Mouse (Mus musculus) frontal cortex, adult (tissue): Measurements from ENCODE around the gene D330020A13Rik.

Source experiments
- ATAC-seq: cut with Nextera tagmentation; 2 replicates; pipeline ENCODE4 v1.9.2; 2017; ENCODE audit warnings: mild to moderate bottlenecking, moderate library complexity, mixed read lengths; ENCODE audit not compliant: low TSS enrichment

Gene D330020A13Rik

DNA sequence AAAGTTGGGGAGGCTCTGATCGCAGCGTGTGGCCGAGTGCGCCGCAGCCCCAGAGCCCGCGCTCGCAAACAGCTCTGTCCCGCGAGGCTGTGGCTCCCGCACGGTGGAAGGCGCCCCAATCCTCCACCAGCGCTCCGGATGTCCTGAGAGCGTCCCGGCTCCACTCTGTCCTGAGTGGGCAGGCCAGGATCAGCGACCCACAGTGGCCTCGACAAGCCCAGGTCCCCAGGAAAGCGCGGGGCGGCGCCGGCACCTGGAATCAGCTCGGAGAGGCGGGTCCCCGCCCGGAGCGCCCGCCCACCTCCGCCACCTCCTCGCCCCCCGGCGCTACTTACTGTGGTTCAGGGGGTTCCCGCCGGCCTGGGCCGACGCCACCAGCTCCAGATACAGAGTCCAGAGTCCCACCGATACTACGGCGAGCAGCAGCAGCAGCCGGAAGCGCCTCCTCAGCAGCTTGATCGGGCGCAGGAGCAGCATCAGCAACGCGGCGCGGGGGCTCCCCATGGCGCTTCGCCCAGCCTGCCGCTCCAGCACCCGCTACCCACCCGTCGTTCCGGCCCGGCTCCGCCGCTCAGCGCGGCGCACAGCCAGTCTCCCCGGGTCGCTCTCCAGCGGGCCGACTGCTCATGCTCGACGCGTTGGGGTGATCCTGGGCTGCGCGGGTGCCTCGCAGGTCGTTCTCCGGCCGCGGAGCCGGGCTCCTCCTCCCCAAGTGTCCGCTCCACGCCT is at the start of gene D330020A13Rik, which contains the start of gene B4galnt3:
TSS of gene D330020A13Rik (plus strand) at position 309 of the 729 bp plus-strand sequence.
TSS of gene B4galnt3 (minus strand) at position 504 of the 729 bp plus-strand sequence.
- peak; percentile 83 for ATAC-seq

GRCm38 (mm10) chr6:120246676-120247075 is 47.5 kb upstream of the D330020A13Rik start:
- no peak for ATAC-seq

GRCm38 (mm10) chr6:120249831-120250230 is 44.3 kb upstream of the D330020A13Rik start:
- no peak for ATAC-seq

- no peak for ATAC-seq
These were observed 43.2 kb upstream of the D330020A13Rik start for GRCm38 (mm10) chr6:120251010-120251409.

- no peak for ATAC-seq
These were observed 41.4 kb upstream of the D330020A13Rik start for GRCm38 (mm10) chr6:120252741-120253140.

- no peak for ATAC-seq
These were observed 39.5 kb upstream of the D330020A13Rik start for GRCm38 (mm10) chr6:120254640-120255039.

GRCm38 (mm10) chr6:120255144-120255543 is 39.0 kb upstream of the D330020A13Rik start:
- no peak for ATAC-seq

- peak; percentile 90 for ATAC-seq
These were observed 38.5 kb upstream of the D330020A13Rik start for GRCm38 (mm10) chr6:120255701-120256100.

- ATAC-seq = no peak
These were observed 37.7 kb upstream of the D330020A13Rik start for GRCm38 (mm10) chr6:120256431-120256935.

GRCm38 (mm10) chr6:120259481-120259880 is 34.7 kb upstream of the D330020A13Rik start:
- no peak for ATAC-seq

DNA sequence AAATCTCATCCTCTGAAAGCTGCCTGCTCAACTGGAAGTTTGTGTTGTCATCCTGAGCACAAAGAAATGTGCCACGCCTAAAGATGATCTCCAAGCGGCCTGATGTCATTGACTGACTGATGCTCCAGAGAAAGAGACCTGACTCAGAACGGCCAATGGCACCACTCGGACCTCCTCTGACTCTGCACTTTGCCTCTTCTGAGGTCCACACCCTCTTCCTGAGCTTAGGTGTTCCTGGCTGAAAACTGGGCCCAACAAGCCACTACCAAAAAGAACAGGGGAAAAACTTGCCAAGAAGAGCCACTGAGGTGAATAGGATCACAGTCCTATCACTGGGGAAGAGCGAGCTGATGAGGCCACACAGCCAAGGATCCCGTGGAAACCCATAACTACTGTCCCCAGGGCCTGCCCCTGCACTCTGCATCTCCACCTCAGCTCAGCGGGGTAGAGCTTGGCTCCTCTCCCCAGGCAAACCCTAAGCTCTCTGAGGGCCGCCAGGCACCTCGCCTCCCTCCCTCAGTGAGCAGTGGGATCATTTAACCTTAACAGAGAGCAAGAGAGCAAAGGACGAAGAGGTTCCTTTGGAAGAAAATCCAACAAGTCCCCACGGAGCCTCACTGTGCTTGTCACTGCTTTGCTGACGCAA is 31.2 kb upstream of the D330020A13Rik start:
- no peak for ATAC-seq

GRCm38 (mm10) chr6:120263608-120264007 is 30.6 kb upstream of the D330020A13Rik start:
- no peak for ATAC-seq

GRCm38 (mm10) chr6:120264151-120264550 is 30.0 kb upstream of the D330020A13Rik start:
- no peak for ATAC-seq

DNA sequence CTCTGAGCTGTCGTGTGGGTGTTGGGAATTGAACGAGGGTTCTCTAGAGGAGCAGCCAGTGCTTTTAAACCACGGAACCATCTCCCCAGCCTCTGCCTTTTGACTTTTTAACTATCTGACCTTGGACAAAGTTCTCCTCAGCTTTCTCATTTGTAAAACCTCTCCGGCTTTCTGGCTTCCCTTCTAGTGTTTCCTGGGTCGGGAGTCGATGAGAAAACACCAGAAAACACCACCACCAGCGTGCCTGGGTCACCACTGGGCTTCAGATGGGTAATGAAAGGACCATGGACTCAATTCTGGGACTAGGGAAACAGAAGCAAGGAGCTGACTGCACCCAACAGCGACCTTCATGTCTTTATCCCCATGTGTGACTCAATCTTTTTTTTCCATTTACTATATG is 20.0 kb upstream of the D330020A13Rik start:
- ATAC-seq = no peak

- peak; percentile 79 for ATAC-seq
These were observed 19.3 kb upstream of the D330020A13Rik start for GRCm38 (mm10) chr6:120274887-120275286.

- peak; percentile 67; the same call in 1 of the 2 replicates for ATAC-seq
These were observed 18.9 kb upstream of the D330020A13Rik start for GRCm38 (mm10) chr6:120275301-120275700.

DNA sequence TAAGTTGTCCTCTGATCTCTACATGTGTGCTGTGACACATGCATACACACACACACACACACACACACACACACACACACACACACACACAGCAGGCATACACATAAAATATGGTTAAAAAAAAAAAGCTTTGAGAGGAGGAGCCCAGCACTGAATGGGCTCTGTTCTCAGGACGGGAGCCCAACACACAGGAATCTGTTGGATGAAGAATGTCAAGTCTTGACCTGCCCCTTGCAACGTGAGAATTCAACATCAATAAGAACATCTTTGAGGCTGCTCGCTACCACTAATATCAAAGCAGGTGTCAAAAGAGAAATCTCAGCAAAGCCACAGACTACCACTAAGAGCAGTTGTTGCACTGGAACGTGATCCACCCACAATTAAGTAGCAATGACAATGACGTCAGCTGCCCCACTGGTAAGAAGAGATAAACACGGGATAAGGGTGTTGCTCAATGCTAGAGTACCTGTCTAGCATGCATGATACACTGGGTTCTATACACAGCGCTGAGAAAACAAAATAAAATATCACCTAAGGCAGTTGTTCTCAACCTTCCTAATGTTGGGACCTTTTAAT is 17.2 kb upstream of the D330020A13Rik start:
- no peak for ATAC-seq

- no peak for ATAC-seq
These were observed 6.9 kb upstream of the D330020A13Rik start for GRCm38 (mm10) chr6:120287279-120287678.

- no peak for ATAC-seq
These were observed 5.6 kb upstream of the D330020A13Rik start for GRCm38 (mm10) chr6:120288541-120288940.

- no peak for ATAC-seq
These were observed 4.7 kb upstream of the D330020A13Rik start for GRCm38 (mm10) chr6:120289430-120289829.

- no peak for ATAC-seq
These were observed 2.7 kb upstream of the D330020A13Rik start for GRCm38 (mm10) chr6:120291396-120292009.

- peak; percentile 68; the same call in 1 of the 2 replicates for ATAC-seq
These were observed 595 bp downstream of the D330020A13Rik start for GRCm38 (mm10) chr6:120294785-120295133.
